Mouse (Mus musculus): ENCODE measurements around the gene Ddx59. TPM values are rescaled to one million over a fixed set of nuclear protein-coding genes. Genes with fewer than 3 reads are reported as not detected.
A peak's percentile ranks its signal among the peaks of the same experiment; 100 is the strongest.

Gene Ddx59
- polyA plus RNA-seq, 1 experiment: not detected

GRCm38 (mm10) chr1:136395073-136395472 lies 20.0 kb upstream of the Ddx59 start:
- WGBS: 64% methylated on average over 5 of the region's 5 CpGs
- TF ChIP-seq POLR2A (IDR thresholded peaks at IDR 0.05; ENCODE audit: insufficient read depth, low read depth, low read length) (no peak), CTCF (IDR thresholded peaks at IDR 0.05; ENCODE audit: insufficient read depth, low read depth, low read length) (no peak)

GRCm38 (mm10) chr1:136401281-136401680 lies 13.8 kb upstream of the Ddx59 start:
- Histone ChIP-seq H3K4me3 (ENCODE audit: insufficient read depth, low read depth, low read length) (no peak overlapping the region), H3K27ac (ENCODE audit: insufficient read depth, low read depth, low read length) (peak overlapping the region; percentile 89), H3K4me1 (ENCODE audit: control insufficient read depth, insufficient read depth, low read length) (peaks cover 11% of the 10 kb centered on the region)
- TF ChIP-seq CTCF (IDR thresholded peaks at IDR 0.05; ENCODE audit: insufficient read depth, low read depth, low read length) (no peak), POLR2A (IDR thresholded peaks at IDR 0.05; ENCODE audit: insufficient read depth, low read depth, low read length) (no peak)
- WGBS: 27% methylated on average over 8 of the region's 8 CpGs

More at GRCm38 (mm10) chr1:136395073-136395472, 20.0 kb upstream of the Ddx59 start:
- Histone ChIP-seq H3K4me3 (ENCODE audit: insufficient read depth, low read depth, low read length) (no peak overlapping the region), H3K27ac (ENCODE audit: insufficient read depth, low read depth, low read length) (no peak overlapping the region), H3K4me1 (ENCODE audit: control insufficient read depth, insufficient read depth, low read length) (peaks cover 3% of the 10 kb centered on the region; the same call in 1 of the 2 replicates)

GRCm38 (mm10) chr1:136409631-136410030 lies 5.4 kb upstream of the Ddx59 start:
- Histone ChIP-seq H3K4me1 (ENCODE audit: control insufficient read depth, insufficient read depth, low read length) (peaks cover under 1% of the 10 kb centered on the region), H3K4me3 (ENCODE audit: insufficient read depth, low read depth, low read length) (no peak overlapping the region), H3K27ac (ENCODE audit: insufficient read depth, low read depth, low read length) (no peak overlapping the region)
- 95% methylated on average over 2 of the region's 2 CpGs for WGBS
- TF ChIP-seq POLR2A (IDR thresholded peaks at IDR 0.05; ENCODE audit: insufficient read depth, low read depth, low read length) (no peak), CTCF (IDR thresholded peaks at IDR 0.05; ENCODE audit: insufficient read depth, low read depth, low read length) (no peak)

GRCm38 (mm10) chr1:136415756-136416126 lies 670 bp downstream of the Ddx59 start:
- peaks cover 2% of the 10 kb centered on the region for H3K4me1 ChIP-seq (ENCODE audit: control insufficient read depth, insufficient read depth, low read length)
- TF ChIP-seq POLR2A (IDR thresholded peaks at IDR 0.05; ENCODE audit: insufficient read depth, low read depth, low read length) (no peak), CTCF (IDR thresholded peaks at IDR 0.05; ENCODE audit: insufficient read depth, low read depth, low read length) (no peak)
- 43% methylated on average over 2 of the region's 2 CpGs for WGBS
- H3K4me3 ChIP-seq (ENCODE audit: insufficient read depth, low read depth, low read length): peak overlapping the region; percentile 99
- H3K27ac ChIP-seq (ENCODE audit: insufficient read depth, low read depth, low read length): no peak overlapping the region

- Histone ChIP-seq H3K4me3 (ENCODE audit: insufficient read depth, low read depth, low read length) (no peak overlapping the region), H3K4me1 (ENCODE audit: control insufficient read depth, insufficient read depth, low read length) (peaks cover 7% of the 10 kb centered on the region), H3K27ac (ENCODE audit: insufficient read depth, low read depth, low read length) (no peak overlapping the region)
- WGBS: 92% methylated on average over 6 of the region's 6 CpGs
- TF ChIP-seq POLR2A (IDR thresholded peaks at IDR 0.05; ENCODE audit: insufficient read depth, low read depth, low read length): no peak
Measured at GRCm38 (mm10) chr1:136418393-136418792, 3.3 kb downstream of the Ddx59 start.

GRCm38 (mm10) chr1:136427166-136427969 lies 12.3 kb downstream of the Ddx59 start:
- TF ChIP-seq POLR2A (IDR thresholded peaks at IDR 0.05; ENCODE audit: insufficient read depth, low read depth, low read length) (no peak), CTCF (IDR thresholded peaks at IDR 0.05; ENCODE audit: insufficient read depth, low read depth, low read length) (no peak)
- H3K27ac ChIP-seq (ENCODE audit: insufficient read depth, low read depth, low read length): no peak overlapping the region
- no peak overlapping the region for H3K4me3 ChIP-seq (ENCODE audit: insufficient read depth, low read depth, low read length)
- peaks cover 5% of the 10 kb centered on the region; the same call in 1 of the 2 replicates for H3K4me1 ChIP-seq (ENCODE audit: control insufficient read depth, insufficient read depth, low read length)
- WGBS: 91% methylated on average over 11 of the region's 11 CpGs

- TF ChIP-seq POLR2A (IDR thresholded peaks at IDR 0.05; ENCODE audit: insufficient read depth, low read depth, low read length): no peak
- TF ChIP-seq CTCF (IDR thresholded peaks at IDR 0.05; ENCODE audit: insufficient read depth, low read depth, low read length): no peak
- Histone ChIP-seq H3K27ac (ENCODE audit: insufficient read depth, low read depth, low read length) (no peak overlapping the region), H3K4me1 (ENCODE audit: control insufficient read depth, insufficient read depth, low read length) (no peaks in the 10 kb centered on the region), H3K4me3 (ENCODE audit: insufficient read depth, low read depth, low read length) (no peak overlapping the region)
- WGBS: 78% methylated on average over 4 of the region's 4 CpGs
Measured at GRCm38 (mm10) chr1:136428981-136429380, 13.9 kb downstream of the Ddx59 start.

GRCm38 (mm10) chr1:136430126-136430818 lies 15.2 kb downstream of the Ddx59 start:
- no peak for TF ChIP-seq CTCF (IDR thresholded peaks at IDR 0.05; ENCODE audit: insufficient read depth, low read depth, low read length)
- TF ChIP-seq POLR2A (IDR thresholded peaks at IDR 0.05; ENCODE audit: insufficient read depth, low read depth, low read length): no peak
- Histone ChIP-seq H3K4me1 (ENCODE audit: control insufficient read depth, insufficient read depth, low read length) (no peaks in the 10 kb centered on the region), H3K27ac (ENCODE audit: insufficient read depth, low read depth, low read length) (no peak overlapping the region), H3K4me3 (ENCODE audit: insufficient read depth, low read depth, low read length) (no peak overlapping the region)
- 61% methylated on average over 7 of the region's 7 CpGs for WGBS

GRCm38 (mm10) chr1:136440741-136441140 lies 25.7 kb downstream of the Ddx59 start:
- no peak for TF ChIP-seq CTCF (IDR thresholded peaks at IDR 0.05; ENCODE audit: insufficient read depth, low read depth, low read length)
- TF ChIP-seq POLR2A (IDR thresholded peaks at IDR 0.05; ENCODE audit: insufficient read depth, low read depth, low read length): no peak
- WGBS: 91% methylated on average over 7 of the region's 7 CpGs

More at GRCm38 (mm10) chr1:136440741-136441140, 25.7 kb downstream of the Ddx59 start:
- no peak overlapping the region for H3K4me3 ChIP-seq (ENCODE audit: insufficient read depth, low read depth, low read length)
- no peak overlapping the region for H3K27ac ChIP-seq (ENCODE audit: insufficient read depth, low read depth, low read length)
- H3K4me1 ChIP-seq (ENCODE audit: control insufficient read depth, insufficient read depth, low read length): no peaks in the 10 kb centered on the region
